Mouse (Mus musculus) CH12.LX (cell line): ENCODE measurements around the gene Foxo4. TPM values are rescaled to one million over a fixed set of nuclear protein-coding genes. Genes with fewer than 3 reads are reported as not detected.

ENCODE experiments used
- polyA plus RNA-seq: library from polyadenylated mRNA; unstranded; fragments of >175 nt; gene quantifications from 2 replicates; pipeline ENCODE4 v1.2.1, GENCODE M21; 2012; ENCODE audit warnings: low read depth; ENCODE audit not compliant: insufficient read length
- total RNA-seq, 2 experiments: library from RNA; depleted of rRNA; stranded (reverse); fragments of 300-350 nt in 1 of 2; fragments of >200 nt in 1 of 2; gene quantifications; 2 replicates each; pipeline ENCODE4 v1.2.3; 2012 to 2014

Gene Foxo4
- total and polyA plus RNA-seq, 3 experiments = 8.2 to 10.5 (median 9.0) TPM

Other genes with a start within 250 kb of the Foxo4 start
- not detected in 2 replicates for gene Tex11, start 194.9 kb upstream of the Foxo4 start, total RNA-seq (2012; rRNA removed)
- 0.07 TPM in 1 of 2 replicates, not detected in the other for gene Tex11, start 194.9 kb upstream of the Foxo4 start, total RNA-seq (2014; rRNA removed)
- not detected in 2 replicates for gene Tex11, start 194.9 kb upstream of the Foxo4 start, polyA plus RNA-seq
- gene Slc7a3, start 168.5 kb upstream of the Foxo4 start, total RNA-seq (2012; rRNA removed) = 31.8 and 81.3 TPM in 2 replicates
- gene Slc7a3, start 168.5 kb upstream of the Foxo4 start, total RNA-seq (2014; rRNA removed) = 50.4 and 53.9 TPM in 2 replicates
- gene Slc7a3, start 168.5 kb upstream of the Foxo4 start, polyA plus RNA-seq = 37.5 and 44.6 TPM in 2 replicates
- 31.5 and 41.8 TPM in 2 replicates for gene Snx12, start 32.0 kb upstream of the Foxo4 start, total RNA-seq (2012; rRNA removed)
- 56.7 and 61.5 TPM in 2 replicates for gene Snx12, start 32.0 kb upstream of the Foxo4 start, total RNA-seq (2014; rRNA removed)
- gene Snx12, start 32.0 kb upstream of the Foxo4 start, polyA plus RNA-seq = 52.1 and 64.6 TPM in 2 replicates
- 0.25 and 0.64 TPM in 2 replicates for gene Gm614, start 9.5 kb downstream of the Foxo4 start, total RNA-seq (2012; rRNA removed)
- gene Gm614, start 9.5 kb downstream of the Foxo4 start, total RNA-seq (2014; rRNA removed) = 1.2 and 1.3 TPM in 2 replicates
- gene Gm614, start 9.5 kb downstream of the Foxo4 start, polyA plus RNA-seq = 6.0 and 6.5 TPM in 2 replicates
- gene Il2rg, start 13.7 kb downstream of the Foxo4 start, total RNA-seq (2012; rRNA removed) = 64.1 and 82.6 TPM in 2 replicates
- 80.3 and 88.0 TPM in 2 replicates for gene Il2rg, start 13.7 kb downstream of the Foxo4 start, total RNA-seq (2014; rRNA removed)
- 261 and 294 TPM in 2 replicates for gene Il2rg, start 13.7 kb downstream of the Foxo4 start, polyA plus RNA-seq
- gene Gm20489, start 14.5 kb downstream of the Foxo4 start, total RNA-seq (2012; rRNA removed) = not detected in 2 replicates
- gene Gm20489, start 14.5 kb downstream of the Foxo4 start, total RNA-seq (2014; rRNA removed) = not detected in 2 replicates
- gene Gm20489, start 14.5 kb downstream of the Foxo4 start, polyA plus RNA-seq = 0.30 TPM in 1 of 2 replicates, not detected in the other
- gene Med12, start 19.5 kb downstream of the Foxo4 start, total RNA-seq (2012; rRNA removed) = 35.7 and 40.3 TPM in 2 replicates
- gene Med12, start 19.5 kb downstream of the Foxo4 start, total RNA-seq (2014; rRNA removed) = 15.5 and 15.7 TPM in 2 replicates
- gene Med12, start 19.5 kb downstream of the Foxo4 start, polyA plus RNA-seq = 45.1 and 66.4 TPM in 2 replicates
- 0.04 TPM in 1 of 2 replicates, not detected in the other for gene Nlgn3, start 44.6 kb downstream of the Foxo4 start, total RNA-seq (2012; rRNA removed)
- gene Nlgn3, start 44.6 kb downstream of the Foxo4 start, total RNA-seq (2014; rRNA removed) = 0.12 and 0.26 TPM in 2 replicates
- 0.76 and 1.6 TPM in 2 replicates for gene Nlgn3, start 44.6 kb downstream of the Foxo4 start, polyA plus RNA-seq
- not detected in 2 replicates for gene Gjb1, start 121.8 kb downstream of the Foxo4 start, total RNA-seq (2012; rRNA removed)
- gene Gjb1, start 121.8 kb downstream of the Foxo4 start, total RNA-seq (2014; rRNA removed) = not detected in 2 replicates
- gene Gjb1, start 121.8 kb downstream of the Foxo4 start, polyA plus RNA-seq = not detected in 2 replicates
- 18.0 and 18.8 TPM in 2 replicates for gene Zmym3, start 166.3 kb downstream of the Foxo4 start, total RNA-seq (2012; rRNA removed)
- 16.6 and 16.7 TPM in 2 replicates for gene Zmym3, start 166.3 kb downstream of the Foxo4 start, total RNA-seq (2014; rRNA removed)
- gene Zmym3, start 166.3 kb downstream of the Foxo4 start, polyA plus RNA-seq = 31.3 TPM in 2 replicates
- 314 and 325 TPM in 2 replicates for gene Nono, start 174.8 kb downstream of the Foxo4 start, total RNA-seq (2012; rRNA removed)
- gene Nono, start 174.8 kb downstream of the Foxo4 start, total RNA-seq (2014; rRNA removed) = 388 and 398 TPM in 2 replicates
- gene Nono, start 174.8 kb downstream of the Foxo4 start, polyA plus RNA-seq = 535 and 618 TPM in 2 replicates
- gene Itgb1bp2, start 194.6 kb downstream of the Foxo4 start, total RNA-seq (2012; rRNA removed) = 0.88 and 1.3 TPM in 2 replicates
- 1.1 and 1.6 TPM in 2 replicates for gene Itgb1bp2, start 194.6 kb downstream of the Foxo4 start, total RNA-seq (2014; rRNA removed)
- 1.2 and 1.4 TPM in 2 replicates for gene Itgb1bp2, start 194.6 kb downstream of the Foxo4 start, polyA plus RNA-seq